Mouse (Mus musculus) gastrocnemius, postnatal 10 days (tissue): ENCODE measurements around the gene Gm42420. TPM values are rescaled to one million over a fixed set of nuclear protein-coding genes. Genes with fewer than 3 reads are reported as not detected.
A peak's percentile ranks its signal among the peaks of the same experiment; 100 is the strongest.

Source experiments
- DNase-seq: peaks from one replicate; pipeline ENCODE4 v3.0.0; 2021; ENCODE audit warnings: mixed read lengths
- long read RNA-seq, 2 experiments: library from polyadenylated mRNA; stranded (forward); transcript quantifications; one replicate each; pipeline ENCODE4 v2.0.0; 2021
- total RNA-seq, 2 experiments: library from RNA; stranded (reverse); gene quantifications; 2 replicates each; pipeline ENCODE4 v1.2.3; 2021

The Gm42420 gene
- total RNA-seq = not detected
- long read RNA-seq, experiment 1 = 0 reads
- long read RNA-seq, experiment 2 = 0 reads

GRCm38 (mm10) chr6:39585517-39585916 lies at the start of gene Gm42420:
Gene Gm42420, plus strand, starts transcription at chr6:39585753.
- no peak for DNase-seq

GRCm38 (mm10) chr6:39536621-39537020 lies 48.9 kb upstream of the Gm42420 start:
- DNase-seq = no peak

GRCm38 (mm10) chr6:39537276-39537675 lies 48.3 kb upstream of the Gm42420 start:
- no peak for DNase-seq

- no peak for DNase-seq
These were observed 47.3 kb upstream of the Gm42420 start for GRCm38 (mm10) chr6:39538227-39538626.

- peak; percentile 48 for DNase-seq
These were observed 45.8 kb upstream of the Gm42420 start for GRCm38 (mm10) chr6:39539679-39540155.

- DNase-seq = no peak
These were observed 45.0 kb upstream of the Gm42420 start for GRCm38 (mm10) chr6:39540563-39540962.

GRCm38 (mm10) chr6:39542631-39543597 lies 42.6 kb upstream of the Gm42420 start:
- peak; percentile 88 for DNase-seq

- no peak for DNase-seq
These were observed 41.7 kb upstream of the Gm42420 start for GRCm38 (mm10) chr6:39543769-39544420.

- no peak for DNase-seq
These were observed 40.1 kb upstream of the Gm42420 start for GRCm38 (mm10) chr6:39545474-39545873.

- DNase-seq = no peak
These were observed 37.5 kb upstream of the Gm42420 start for GRCm38 (mm10) chr6:39548030-39548429.

GRCm38 (mm10) chr6:39551981-39552636 lies 33.4 kb upstream of the Gm42420 start:
- no peak for DNase-seq

GRCm38 (mm10) chr6:39554888-39555647 lies 30.5 kb upstream of the Gm42420 start:
- no peak for DNase-seq

- DNase-seq = no peak
These were observed 30.0 kb upstream of the Gm42420 start for GRCm38 (mm10) chr6:39555648-39555945.

- peak; percentile 52 for DNase-seq
These were observed 28.5 kb upstream of the Gm42420 start for GRCm38 (mm10) chr6:39556900-39557659.

GRCm38 (mm10) chr6:39557723-39558261 lies 27.8 kb upstream of the Gm42420 start, which contains the start of gene Dennd2a:
Gene Dennd2a, minus strand, starts transcription at chr6:39557867.
- peak; percentile 85 for DNase-seq

GRCm38 (mm10) chr6:39559276-39559939 lies 26.1 kb upstream of the Gm42420 start:
- no peak for DNase-seq

GRCm38 (mm10) chr6:39562166-39563015 lies 23.2 kb upstream of the Gm42420 start:
- peak; percentile 64 for DNase-seq

GRCm38 (mm10) chr6:39567528-39567927 lies 18.0 kb upstream of the Gm42420 start:
- DNase-seq = no peak

- DNase-seq = no peak
These were observed 15.1 kb upstream of the Gm42420 start for GRCm38 (mm10) chr6:39570426-39570825.
